Mouse (Mus musculus): ENCODE measurements at regions not wholly inside any gene's neighbourhood (a gene's known extent, or its start where the extent isn't known, plus 50 kb on each side); places are given as distances from the start of the nearest gene placed in this dataset.

GRCm38 (mm10) chr12:10266201-10266600, 103.6 kb upstream of the Nt5c1b start:
- TF ChIP-seq CTCF (IDR thresholded peaks at IDR 0.05; ENCODE audit: borderline replicate concordance, extremely low read depth, insufficient read depth, insufficient read length) (no peak), POLR2A (IDR thresholded peaks at IDR 0.05; ENCODE audit: borderline replicate concordance, extremely low read depth, insufficient read depth, insufficient read length, poor library complexity, severe bottlenecking) (no peak)
